Mouse (Mus musculus) hindbrain, embryonic 10.5 days (tissue): ENCODE measurements around the gene Tmem176b. TPM values are rescaled to one million over a fixed set of nuclear protein-coding genes. Genes with fewer than 3 reads are reported as not detected.

Experiments
- DNase-seq: peaks from one replicate; pipeline ENCODE4 v3.0.0-alpha.2; 2017; ENCODE audit warnings: low spot score
- H3K27ac ChIP-seq: fragments of 300-500 bp; sonication (generic); 2 replicates; pipeline ENCODE4 v1.5.1; 2016; ENCODE audit warnings: mild to moderate bottlenecking, moderate library complexity
- H3K27me3 ChIP-seq: fragments of 300-500 bp; sonication (generic); 2 replicates; pipeline ENCODE4 v1.6.1; 2016; ENCODE audit warnings: mild to moderate bottlenecking; ENCODE audit not compliant: poor library complexity, insufficient read depth, severe bottlenecking
- H3K36me3 ChIP-seq: fragments of 300-500 bp; sonication (generic); 2 replicates; pipeline ENCODE4 v1.6.1; 2016; ENCODE audit warnings: mild to moderate bottlenecking, moderate library complexity
- H3K4me1 ChIP-seq: fragments of 300-500 bp; sonication (generic); replicated peaks from 2 replicates; pipeline ENCODE4 v1.6.1; 2016; ENCODE audit warnings: mild to moderate bottlenecking
- H3K4me3 ChIP-seq: fragments of 300-500 bp; sonication (generic); 2 replicates; pipeline ENCODE4 v1.5.1; 2016; ENCODE audit warnings: mild to moderate bottlenecking, moderate library complexity
- H3K9me3 ChIP-seq: fragments of 300-500 bp; sonication (generic); 2 replicates; pipeline ENCODE4 v1.6.1; 2016; ENCODE audit warnings: mild to moderate bottlenecking, moderate library complexity
- WGBS: fragments of 180-500 bp; shearing (Covaris S2); methylation state at CpG from one replicate; pipeline ENCODE4 v1.1.7; 2016; 5-methylcytosine and 5-hydroxymethylcytosine counted together
- polyA plus RNA-seq: library from polyadenylated mRNA; unstranded; fragments of >200 nt; fragmentation: Nextera tagmentation; extraction: Ambion mirVana; gene quantifications from 2 replicates; pipeline ENCODE4 v1.2.1, GENCODE M21; 2016

Gene Tmem176b
- polyA plus RNA-seq, 1 experiment from 2014 or later: 52.9 TPM

DNA sequence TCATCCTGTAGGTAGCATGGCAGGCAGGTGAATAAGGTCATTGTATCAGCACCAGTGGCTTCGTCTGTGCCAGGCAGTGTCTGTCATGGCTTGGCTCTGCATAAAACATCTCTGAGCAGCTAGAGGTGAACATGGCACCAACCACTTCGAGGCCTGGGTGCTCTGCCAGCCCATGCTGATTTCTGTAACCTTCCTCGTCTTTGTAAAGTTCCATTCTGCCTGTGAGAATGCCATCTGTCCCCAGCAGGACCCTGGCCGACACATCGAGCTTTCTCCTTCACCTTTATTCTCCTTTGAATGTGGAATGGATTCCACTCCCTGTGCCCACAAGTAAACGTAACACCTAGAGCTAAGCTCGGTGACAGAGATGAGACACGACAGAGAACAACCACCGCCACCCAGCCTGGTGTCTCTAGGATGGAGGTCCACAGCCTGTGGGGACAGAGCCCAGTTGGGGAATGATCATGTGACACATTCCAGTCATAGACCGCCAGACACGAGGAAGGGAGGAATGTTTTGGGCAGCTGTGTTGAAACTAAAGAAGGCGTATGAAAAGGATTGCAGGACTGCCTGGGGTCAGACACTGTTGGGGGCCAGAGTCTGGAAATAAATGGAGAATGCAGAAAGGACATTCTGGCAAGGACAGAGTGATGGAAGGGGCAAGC, 20.5 kb upstream of the Tmem176b start:
- Histone ChIP-seq H3K4me1 (peaks cover 33% of the 10 kb centered on the region), H3K27me3 (peaks cover 7% of the 10 kb centered on the region), H3K27ac (no peak overlapping the region), H3K4me3 (no peak overlapping the region), H3K9me3 (no peaks in the 10 kb centered on the region), H3K36me3 (no peaks in the 10 kb centered on the region)
- 70% methylated on average over 12 of the region's 12 CpGs for WGBS
- no peak for DNase-seq

DNA sequence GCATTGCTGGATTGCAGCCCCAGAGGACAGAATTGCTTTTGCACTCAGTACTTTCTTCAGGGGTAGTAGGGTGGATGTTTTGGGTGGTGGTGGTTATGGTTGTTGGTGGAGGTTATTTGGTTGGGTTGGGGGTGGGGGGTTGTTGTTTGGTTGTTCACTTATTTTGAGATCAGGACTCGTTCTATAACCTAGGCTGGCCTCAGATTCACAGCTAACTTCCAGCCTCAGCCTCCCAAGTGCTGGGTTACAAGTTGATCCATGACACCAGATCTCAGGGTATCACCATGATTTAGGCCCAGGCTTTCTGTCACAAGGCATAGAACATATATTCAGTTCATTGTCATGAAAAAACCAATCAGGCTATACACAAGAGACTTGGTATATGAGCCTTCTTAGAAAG, 19.6 kb upstream of the Tmem176b start:
- Histone ChIP-seq H3K36me3 (no peaks in the 10 kb centered on the region), H3K4me1 (peaks cover 25% of the 10 kb centered on the region), H3K9me3 (no peaks in the 10 kb centered on the region), H3K4me3 (no peak overlapping the region), H3K27me3 (peaks cover 7% of the 10 kb centered on the region), H3K27ac (no peak overlapping the region)
- no peak for DNase-seq
- 88% methylated on average over 1 of the region's 1 CpGs for WGBS

DNA sequence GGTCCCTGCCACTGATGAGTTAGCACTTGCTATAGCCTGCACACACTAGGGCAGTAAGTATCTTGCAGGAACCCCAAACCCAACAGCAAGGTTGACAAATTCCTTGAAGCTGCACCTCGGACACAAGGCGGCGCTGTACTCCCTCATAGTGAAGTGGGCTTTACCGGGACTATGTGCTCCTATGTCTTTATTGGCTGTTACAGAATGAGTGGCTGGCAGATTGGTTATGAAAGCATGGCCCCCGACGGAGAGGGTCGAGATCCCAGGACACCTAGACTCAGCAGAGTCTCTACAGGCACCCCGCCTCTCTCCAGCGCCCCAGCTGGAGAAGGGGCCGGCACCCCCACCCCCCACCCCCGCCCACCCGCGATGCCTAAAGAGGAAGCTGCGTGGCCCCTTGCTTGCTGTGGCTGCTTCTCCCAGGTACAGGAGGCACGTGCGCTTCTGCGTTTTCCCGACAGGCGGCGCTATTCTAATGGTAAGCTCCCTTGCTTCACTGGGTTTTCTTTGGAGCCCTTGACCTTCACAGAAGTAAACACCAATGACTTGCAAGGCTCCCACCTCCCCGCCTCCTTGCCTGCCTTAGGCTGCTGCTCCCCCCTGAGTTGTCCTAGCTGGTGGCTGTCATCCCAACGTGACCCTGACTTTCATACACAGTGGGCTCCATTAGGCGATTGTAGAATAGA, 19.0 kb upstream of the Tmem176b start:
- peak overlapping the region; percentile 43 for H3K4me3 ChIP-seq
- DNase-seq: peak; percentile 62
- 13% methylated on average over 23 of the region's 23 CpGs for WGBS
- H3K27ac ChIP-seq: peak overlapping the region; percentile 73
- no peaks in the 10 kb centered on the region for H3K36me3 ChIP-seq
- peaks cover 19% of the 10 kb centered on the region for H3K4me1 ChIP-seq
- no peaks in the 10 kb centered on the region for H3K9me3 ChIP-seq
- H3K27me3 ChIP-seq: peaks cover 7% of the 10 kb centered on the region

DNA sequence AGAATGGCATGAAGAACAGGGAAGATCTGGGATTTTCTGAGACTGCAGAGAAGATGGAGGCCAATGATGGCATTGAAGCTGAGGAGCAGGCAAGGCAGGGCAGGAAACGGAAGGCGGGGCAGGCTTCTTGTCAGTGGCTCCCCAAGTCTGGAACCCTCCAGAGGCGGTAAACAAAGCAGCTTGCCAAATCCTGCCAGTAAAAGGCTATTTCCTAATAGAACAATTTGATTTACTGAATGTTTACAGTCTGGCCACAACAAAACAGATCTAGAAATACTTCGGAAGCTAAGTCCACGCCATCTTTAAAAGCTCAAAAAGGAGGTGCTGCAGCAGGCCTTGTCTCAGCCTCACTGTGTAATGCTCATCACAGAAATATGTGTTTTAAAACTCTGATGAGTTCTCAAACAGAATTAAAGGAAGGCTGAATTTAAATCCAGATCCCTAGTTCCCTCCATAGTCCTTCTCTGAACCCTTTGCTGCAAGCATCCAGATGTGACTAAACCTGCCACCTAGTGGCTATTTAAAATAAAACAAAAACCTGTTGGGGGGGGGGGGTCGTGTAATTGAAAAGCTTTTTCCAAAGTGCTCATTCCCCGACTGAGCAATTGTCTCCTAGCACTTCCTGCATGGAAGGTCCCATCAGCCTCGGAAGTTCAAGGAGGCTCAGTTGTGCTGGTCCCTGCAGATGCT, 16.5 kb upstream of the Tmem176b start:
- peaks cover 13% of the 10 kb centered on the region for H3K4me1 ChIP-seq
- H3K36me3 ChIP-seq: no peaks in the 10 kb centered on the region
- no peak overlapping the region for H3K4me3 ChIP-seq
- no peaks in the 10 kb centered on the region for H3K27me3 ChIP-seq
- H3K27ac ChIP-seq: no peak overlapping the region
- H3K9me3 ChIP-seq: no peaks in the 10 kb centered on the region
- no peak for DNase-seq
- WGBS: 53% methylated on average over 8 of the region's 8 CpGs

DNA sequence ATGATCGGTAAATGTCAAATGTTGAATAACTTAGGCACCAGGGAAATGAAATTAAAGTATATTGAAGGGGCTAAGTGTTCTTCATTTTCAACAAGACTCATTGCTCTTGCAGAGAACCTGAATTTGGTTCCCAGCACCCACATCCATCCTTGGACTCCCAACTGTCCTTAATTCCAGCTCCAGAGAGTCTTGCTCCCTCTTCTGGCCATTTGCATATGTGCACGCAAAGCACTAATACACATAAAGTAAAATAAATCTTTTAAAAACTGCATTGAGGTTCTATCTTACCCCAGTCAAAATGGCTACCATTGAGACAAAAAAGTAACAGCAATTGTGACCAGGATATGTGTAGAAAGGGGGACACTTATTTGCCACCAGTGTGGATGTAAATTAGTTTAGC, 12.9 kb upstream of the Tmem176b start:
- WGBS: 95% methylated on average over 2 of the region's 2 CpGs
- Histone ChIP-seq H3K4me3 (no peak overlapping the region), H3K4me1 (peaks cover 13% of the 10 kb centered on the region), H3K27ac (no peak overlapping the region), H3K27me3 (no peaks in the 10 kb centered on the region), H3K36me3 (no peaks in the 10 kb centered on the region), H3K9me3 (no peaks in the 10 kb centered on the region)
- no peak for DNase-seq

DNA sequence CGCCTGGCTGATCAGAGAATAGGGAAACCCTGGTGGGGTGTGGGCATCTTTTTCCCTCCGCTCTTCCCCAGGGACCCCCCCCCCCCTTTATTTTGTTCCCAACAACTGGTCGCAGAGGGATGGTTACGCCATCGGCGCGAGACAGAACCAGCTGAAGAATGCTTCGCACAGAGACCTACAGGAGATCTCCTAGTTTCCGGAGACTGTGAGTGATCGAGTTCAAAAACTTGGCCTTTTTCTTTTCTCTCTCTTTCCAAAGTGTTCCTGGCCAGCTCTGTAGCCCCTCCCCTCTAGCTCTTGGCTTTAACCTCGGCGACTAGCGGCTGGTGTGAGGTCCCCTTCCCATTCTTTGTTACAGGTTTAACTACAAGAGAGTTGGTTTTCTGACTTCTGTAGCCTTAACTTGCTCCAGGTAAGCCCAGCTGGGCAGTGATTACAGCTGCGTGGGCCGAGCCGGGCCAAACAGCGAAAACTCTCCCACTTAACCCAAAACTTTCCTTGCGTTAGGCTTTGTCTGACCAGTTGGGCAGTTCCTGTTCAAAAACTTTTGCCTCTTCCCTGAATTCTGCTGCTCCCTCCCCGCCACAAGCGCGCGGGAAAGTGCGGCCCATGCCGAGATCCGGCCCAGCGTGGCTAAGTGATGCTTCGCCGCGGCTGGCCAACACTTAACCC, 10.7 kb upstream of the Tmem176b start:
- under 1% methylated on average over 29 of the region's 29 CpGs for WGBS

DNA sequence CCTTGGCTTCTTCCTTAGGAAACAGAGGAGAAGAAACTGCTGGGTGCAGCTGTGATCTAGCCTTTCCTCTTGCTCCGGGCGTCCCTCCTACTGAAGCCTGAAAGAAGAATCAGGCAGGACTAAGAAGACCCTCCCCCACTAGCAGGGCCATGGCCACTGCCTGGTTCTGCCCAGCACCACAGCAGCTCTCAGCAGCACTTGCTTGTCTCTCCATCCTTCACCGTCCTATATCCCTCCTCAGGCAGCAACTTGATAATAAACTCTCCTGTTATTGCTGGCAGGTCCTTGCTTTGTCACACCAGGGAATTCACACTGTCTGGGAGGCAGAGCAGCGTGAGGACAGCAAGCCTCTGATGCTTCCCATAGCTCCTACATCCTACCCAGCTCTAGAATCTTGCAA, 3.8 kb upstream of the Tmem176b start:
- no peak overlapping the region for H3K4me3 ChIP-seq
- H3K27me3 ChIP-seq: no peaks in the 10 kb centered on the region
- H3K9me3 ChIP-seq: no peaks in the 10 kb centered on the region
- H3K36me3 ChIP-seq: no peaks in the 10 kb centered on the region
- H3K27ac ChIP-seq: no peak overlapping the region
- DNase-seq: no peak
- peaks cover 24% of the 10 kb centered on the region for H3K4me1 ChIP-seq
- WGBS: 75% methylated on average over 4 of the region's 4 CpGs

More for the DNA sequence above, 10.7 kb upstream of the Tmem176b start:
- H3K36me3 ChIP-seq: no peaks in the 10 kb centered on the region
- H3K9me3 ChIP-seq: no peaks in the 10 kb centered on the region
- peak overlapping the region; percentile 86 for H3K27ac ChIP-seq
- peak overlapping the region; percentile 53 for H3K4me3 ChIP-seq
- H3K27me3 ChIP-seq: no peaks in the 10 kb centered on the region
- DNase-seq: peak; percentile 69
- H3K4me1 ChIP-seq: peaks cover 13% of the 10 kb centered on the region

DNA sequence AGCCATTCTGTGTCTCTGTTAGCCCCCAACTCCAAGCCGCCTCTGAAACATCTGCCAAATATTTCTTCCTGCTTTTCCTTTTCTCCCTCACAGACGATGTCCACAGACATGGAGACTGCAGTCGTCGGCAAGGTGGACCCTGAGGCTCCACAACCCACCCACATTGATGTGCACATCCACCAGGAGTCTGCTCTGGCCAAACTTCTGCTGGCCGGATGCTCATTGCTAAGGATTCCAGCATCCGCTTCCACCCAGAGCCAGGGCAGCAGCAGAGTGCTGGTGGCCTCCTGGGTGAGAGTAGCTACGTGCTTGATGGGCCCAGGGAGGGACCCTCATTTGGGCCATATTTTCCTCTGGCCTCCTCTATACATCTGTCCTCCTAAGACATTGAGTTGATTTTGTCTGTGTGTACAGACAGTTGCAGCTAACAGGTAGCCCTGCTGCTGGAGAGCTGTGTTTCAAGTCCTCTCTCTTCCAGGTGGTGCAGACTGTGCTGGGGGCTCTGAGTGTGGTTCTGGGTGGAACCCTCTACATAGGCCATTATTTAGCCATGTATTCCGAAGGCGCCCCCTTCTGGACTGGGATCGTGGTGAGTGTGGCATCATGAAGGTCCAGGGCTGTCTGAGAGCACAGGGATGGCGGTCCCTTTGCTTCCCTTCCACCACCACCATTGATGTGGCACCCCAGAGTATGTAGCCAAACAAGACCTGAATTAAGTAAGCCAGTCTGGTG, 981 bp upstream of the Tmem176b start:
- Histone ChIP-seq H3K27ac (peak overlapping the region; percentile 83; the same call in 1 of the 2 replicates), H3K4me1 (peaks cover 33% of the 10 kb centered on the region), H3K27me3 (no peaks in the 10 kb centered on the region), H3K9me3 (no peaks in the 10 kb centered on the region), H3K4me3 (peak overlapping the region; percentile 47; the same call in 1 of the 2 replicates), H3K36me3 (no peaks in the 10 kb centered on the region; the same call in 1 of the 2 replicates)
- no peak for DNase-seq
- 75% methylated on average over 11 of the region's 11 CpGs for WGBS

DNA sequence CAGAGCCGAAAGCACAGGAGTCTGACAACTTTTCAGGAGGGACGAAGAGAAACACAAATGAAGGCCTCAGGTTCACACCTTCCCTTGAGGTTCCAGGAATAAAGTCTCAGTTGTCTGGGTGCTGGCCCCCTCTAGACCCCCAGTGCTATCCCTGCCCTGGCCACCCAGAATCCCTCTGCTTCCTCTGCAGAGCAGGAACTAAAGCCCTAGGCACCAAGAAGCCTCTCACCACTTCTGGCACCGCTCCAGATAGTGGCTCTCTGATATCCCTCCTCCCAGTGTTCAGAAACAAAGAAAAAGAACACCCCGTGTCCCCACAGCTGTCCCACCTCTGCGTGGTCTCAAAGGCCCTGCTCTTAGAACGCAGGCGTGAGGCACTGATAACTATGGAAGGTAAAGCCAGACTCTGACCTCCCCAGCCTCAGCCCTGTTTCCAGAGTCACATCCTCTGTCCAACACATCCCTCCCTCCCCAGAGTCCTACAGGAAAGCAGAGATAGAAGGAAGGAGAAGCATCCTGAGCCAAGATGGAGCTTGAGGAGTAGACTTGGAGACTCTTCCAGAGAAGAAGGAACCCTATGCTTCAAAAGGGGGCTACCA, 826 bp downstream of the Tmem176b start, which contains the start of gene Tmem176a:
Gene Tmem176a, plus strand, starts transcription at position 549 of the 599 bp plus-strand sequence.
- Histone ChIP-seq H3K27me3 (no peaks in the 10 kb centered on the region), H3K27ac (peak within 1 kb of the TSS; percentile 83), H3K4me1 (peaks cover 33% of the 10 kb centered on the region), H3K4me3 (peak within 1 kb of the TSS; percentile 47), H3K9me3 (no peaks in the 10 kb centered on the region), H3K36me3 (no peaks in the 10 kb centered on the region; the same call in 1 of the 2 replicates)
- WGBS: 46% methylated on average over 7 of the region's 7 CpGs
- DNase-seq: no peak

DNA sequence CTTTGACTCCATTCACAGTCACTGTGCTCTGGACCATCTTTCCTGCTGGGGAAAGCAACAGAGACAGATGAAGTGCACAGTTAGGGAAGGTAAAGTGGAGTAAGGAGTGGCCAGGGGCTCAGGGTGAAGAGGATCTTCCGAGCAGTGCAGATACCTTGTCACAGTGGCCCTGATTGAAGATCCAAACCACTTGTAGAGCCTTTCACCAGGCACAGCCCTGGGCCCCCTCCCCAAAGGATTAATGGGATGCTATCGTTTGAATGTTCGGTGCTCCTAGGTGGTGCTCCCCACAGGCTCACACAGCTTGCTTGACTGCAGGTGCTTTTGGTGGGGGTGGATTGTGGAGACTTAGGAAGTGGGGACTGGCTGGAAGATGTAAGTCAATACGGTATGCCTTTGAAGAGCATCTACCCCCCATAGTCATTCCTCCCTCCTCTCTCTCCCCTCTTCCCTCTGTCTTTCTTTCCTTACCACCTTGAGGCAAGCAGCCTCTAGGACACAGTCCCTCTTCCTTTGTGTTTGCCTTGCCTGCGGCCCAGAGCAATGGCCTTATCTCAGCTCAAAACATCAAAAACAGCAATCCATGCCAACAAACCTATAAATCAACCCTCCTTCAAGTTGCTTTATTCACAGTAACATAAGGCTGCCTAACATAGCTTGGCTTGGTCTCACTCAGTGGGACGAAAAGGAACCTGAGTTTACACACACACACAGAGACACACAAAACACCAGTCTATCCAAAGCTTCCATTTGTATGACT, 2.8 kb downstream of the Tmem176b start:
- Histone ChIP-seq H3K4me3 (no peak overlapping the region), H3K9me3 (no peaks in the 10 kb centered on the region), H3K27ac (no peak overlapping the region), H3K4me1 (peaks cover 33% of the 10 kb centered on the region), H3K36me3 (peaks cover 10% of the 10 kb centered on the region), H3K27me3 (no peaks in the 10 kb centered on the region)
- DNase-seq: no peak
- 87% methylated on average over 6 of the region's 6 CpGs for WGBS

DNA sequence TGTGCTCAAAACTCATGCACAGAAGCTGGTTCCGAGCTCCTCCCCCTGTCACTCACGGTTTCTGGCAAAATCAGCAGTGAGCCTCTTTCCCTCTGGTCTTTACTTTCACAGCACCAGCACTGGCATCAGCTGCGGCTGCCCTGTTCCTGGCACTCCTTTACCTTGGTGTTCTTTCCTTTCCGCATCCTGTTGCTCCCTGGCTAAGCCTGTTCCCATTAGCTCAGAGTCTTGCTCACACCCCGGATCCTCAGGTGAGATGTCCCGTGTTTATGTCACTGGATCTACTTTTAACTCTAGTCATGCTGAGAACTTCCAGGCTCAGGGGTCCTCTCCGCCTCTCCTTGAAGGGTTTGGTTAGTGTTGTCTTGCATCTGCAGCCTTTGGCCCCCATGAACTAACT, 3.8 kb downstream of the Tmem176b start:
- Histone ChIP-seq H3K36me3 (peaks cover 16% of the 10 kb centered on the region), H3K27me3 (no peaks in the 10 kb centered on the region), H3K27ac (no peak overlapping the region), H3K4me1 (peaks cover 33% of the 10 kb centered on the region), H3K9me3 (no peaks in the 10 kb centered on the region), H3K4me3 (no peak overlapping the region)
- no peak for DNase-seq
- 79% methylated on average over 7 of the region's 7 CpGs for WGBS
